Mouse (Mus musculus) C2C12 (cell line): ENCODE results near the gene Crnkl1. TPM values are rescaled to one million over a fixed set of nuclear protein-coding genes. Genes with fewer than 3 reads are reported as not detected.

Experiments used
- H3K27me3 ChIP-seq: one replicate; pipeline ENCODE4 v1.6.1; 2011; ENCODE audit not compliant: control insufficient read depth, insufficient read depth, insufficient read length
- H3K36me3 ChIP-seq: one replicate; pipeline ENCODE4 v1.6.1; 2011; ENCODE audit not compliant: control insufficient read depth, insufficient read depth
- H3K4me3 ChIP-seq: one replicate; pipeline ENCODE4 v1.5.1; 2011; ENCODE audit warnings: mild to moderate bottlenecking, control low read depth; ENCODE audit not compliant: poor library complexity, insufficient read depth, severe bottlenecking
- H3K79me2 ChIP-seq: one replicate; pipeline ENCODE4 v1.6.1; 2011; ENCODE audit not compliant: control insufficient read depth, insufficient read depth
- H3K79me3 ChIP-seq: one replicate; pipeline ENCODE4 v1.6.1; 2011; ENCODE audit warnings: low read depth, control low read depth
- H3ac ChIP-seq: one replicate; pipeline ENCODE3; 2011; ENCODE audit warnings: low read depth; ENCODE audit not compliant: control insufficient read depth, insufficient read length
- CEBPB ChIP-seq: IDR thresholded peaks from one replicate; pipeline ENCODE4 v1.6.1; 2011; ENCODE audit warnings: low read depth, mild to moderate bottlenecking, control low read depth, moderate library complexity
- CTCF ChIP-seq: IDR thresholded peaks from one replicate; pipeline ENCODE4 v1.5.1; 2011; ENCODE audit not compliant: control insufficient read depth, insufficient read depth, insufficient read length
- FOSL1 ChIP-seq: IDR thresholded peaks from one replicate; pipeline ENCODE4 v1.8.0; 2011; ENCODE audit warnings: mild to moderate bottlenecking, low read length; ENCODE audit not compliant: poor library complexity, insufficient read depth, severe bottlenecking
- MAX ChIP-seq: IDR thresholded peaks from one replicate; pipeline ENCODE4 v1.6.1; 2011; ENCODE audit warnings: mild to moderate bottlenecking, control low read depth
- MYOD1 ChIP-seq: IDR thresholded peaks from one replicate; pipeline ENCODE4 v1.6.1; 2011; ENCODE audit warnings: low read depth; ENCODE audit not compliant: control insufficient read depth, insufficient read length
- MYOG ChIP-seq: IDR thresholded peaks from one replicate; pipeline ENCODE4 v1.6.1; 2011; ENCODE audit not compliant: control insufficient read depth, insufficient read length; ENCODE audit errors: extremely low read depth
- USF1 ChIP-seq: IDR thresholded peaks from one replicate; pipeline ENCODE4 v1.6.1; 2011; ENCODE audit warnings: low read depth, mild to moderate bottlenecking, control low read depth, moderate library complexity
- long read RNA-seq, 2 experiments: library from polyadenylated mRNA; unstranded; transcript quantifications; one replicate each; pipeline ENCODE4 v2.0.0; 2019 to 2020
- polyA plus RNA-seq: library from polyadenylated mRNA; unstranded; fragments of >200 nt; fragmentation: generic; extraction: Trizol; gene quantifications from one replicate; pipeline ENCODE4 v1.2.1, GENCODE M21; 2012; ENCODE audit warnings: missing spikeins

The Crnkl1 gene
- 8.8 TPM for polyA plus RNA-seq
- long read RNA-seq, experiment 1, transcript Crnkl1-201 (14 exons, 3,428 nt): major isoform, 37 of 46 reads
- long read RNA-seq, experiment 1, partial matches to known transcripts: 7 of 46 reads
- long read RNA-seq, experiment 1, other reads (novel, unspliced or antisense): 2 of 46 reads
- long read RNA-seq, experiment 2, transcript Crnkl1-201 (14 exons, 3,428 nt): major isoform, 217 of 242 reads
- long read RNA-seq, experiment 2, partial matches to known transcripts: 16 of 242 reads
- long read RNA-seq, experiment 2, other reads (novel, unspliced or antisense): 9 of 242 reads

DNA sequence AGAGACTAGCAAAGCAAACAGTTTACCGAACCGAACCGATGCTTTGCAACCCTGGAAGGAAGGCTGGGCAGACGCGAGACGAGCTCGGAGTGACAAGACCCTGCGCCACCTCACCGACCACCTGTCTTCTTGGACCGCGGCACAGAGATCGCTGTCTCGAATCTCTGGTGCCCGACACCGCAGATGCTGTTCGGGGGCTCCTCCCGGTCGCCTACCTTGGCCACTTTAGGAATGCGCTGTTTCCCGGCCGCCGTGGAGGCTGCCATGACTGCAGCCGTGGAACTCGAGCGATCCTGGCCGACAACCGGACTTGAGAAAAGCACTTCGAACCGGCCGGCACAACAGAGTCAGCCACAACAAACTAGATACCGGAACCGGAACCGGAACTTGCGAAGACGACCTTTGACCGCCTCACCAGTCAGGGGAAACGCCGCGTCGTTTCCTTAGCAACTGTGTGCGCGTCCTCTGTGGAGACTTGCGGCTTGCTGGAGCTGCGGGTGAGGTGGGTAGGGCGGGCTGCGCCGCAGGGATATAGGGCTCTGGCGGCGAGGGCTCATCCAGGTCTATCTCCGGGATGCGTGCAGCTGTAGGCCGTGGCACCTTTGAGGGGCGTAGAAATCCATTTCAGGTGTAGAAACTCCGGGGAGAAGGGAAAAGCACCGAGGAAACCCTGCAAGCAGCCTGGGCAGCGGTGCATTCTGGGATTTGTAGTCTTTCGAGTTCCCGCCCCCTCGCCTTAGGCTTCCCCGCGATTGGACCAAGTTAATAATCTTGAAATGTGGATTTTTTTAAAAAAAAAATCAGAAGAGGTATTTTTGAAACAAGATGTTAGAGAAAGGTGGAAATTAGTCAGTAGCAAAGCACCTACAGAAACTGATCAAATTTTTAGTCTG is at the start of gene Crnkl1, which contains the start of gene Cfap61:
Gene Crnkl1 (minus strand): TSS at position 676 of the 893 bp plus-strand sequence.
Gene Cfap61 (plus strand): TSS at position 446 of the 893 bp plus-strand sequence.
- H3K79me2 ChIP-seq: peaks cover 11% of the 10 kb centered on the region
- peak within 1 kb of the TSS; percentile 84 for H3K4me3 ChIP-seq
- H3ac ChIP-seq: peak within 1 kb of the TSS; percentile 66
- peaks cover 2% of the 10 kb centered on the region for H3K79me3 ChIP-seq
- peaks cover 19% of the 10 kb centered on the region for H3K36me3 ChIP-seq
- TF ChIP-seq MYOG: no peak
- peak; percentile 51 for TF ChIP-seq MAX
- no peaks in the 10 kb centered on the region for H3K27me3 ChIP-seq

DNA sequence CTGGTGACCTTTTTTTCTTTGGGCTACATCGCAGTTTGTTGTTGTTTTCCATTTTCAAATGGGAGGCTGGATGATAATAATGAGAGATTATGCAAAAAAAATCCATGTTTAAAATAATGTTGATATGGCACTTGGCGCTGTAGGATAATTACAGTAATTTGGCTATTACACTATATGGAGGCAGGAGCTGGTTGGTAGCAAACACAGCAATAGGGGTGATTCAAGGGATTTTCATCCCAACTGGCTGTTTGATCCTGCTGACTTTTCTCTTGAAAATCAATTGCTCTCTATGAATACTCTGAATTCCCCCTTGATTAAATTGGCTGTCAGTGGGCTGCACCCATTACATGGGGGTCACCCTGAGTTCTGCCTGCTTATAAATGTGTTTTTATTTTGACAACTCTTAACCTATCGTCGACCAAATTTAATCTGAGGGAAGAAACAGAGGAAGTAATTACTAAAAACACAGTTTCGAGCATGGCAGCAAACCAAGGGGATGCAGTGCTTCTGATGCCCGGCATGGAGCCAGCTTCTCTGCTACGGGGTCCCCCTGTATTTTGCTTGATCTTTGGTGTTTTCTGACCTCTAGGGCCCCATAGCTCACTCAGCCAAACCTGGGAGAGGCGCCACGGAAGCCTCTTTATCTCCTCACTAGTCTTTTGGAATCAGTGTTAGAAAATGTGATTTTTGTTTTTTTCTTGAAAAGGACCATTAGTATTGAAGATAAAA is 47.7 kb upstream of the Crnkl1 start:
- Histone ChIP-seq H3K27me3 (peaks cover 15% of the 10 kb centered on the region), H3K79me3 (no peaks in the 10 kb centered on the region), H3K36me3 (no peaks in the 10 kb centered on the region), H3ac (no peak overlapping the region), H3K79me2 (no peaks in the 10 kb centered on the region), H3K4me3 (no peak overlapping the region)
- no peak for TF ChIP-seq MAX
- no peak for TF ChIP-seq MYOG
- no peak for TF ChIP-seq MYOD1
- TF ChIP-seq USF1: no peak
- no peak for TF ChIP-seq CEBPB
- no peak for TF ChIP-seq CTCF
- TF ChIP-seq FOSL1: no peak

DNA sequence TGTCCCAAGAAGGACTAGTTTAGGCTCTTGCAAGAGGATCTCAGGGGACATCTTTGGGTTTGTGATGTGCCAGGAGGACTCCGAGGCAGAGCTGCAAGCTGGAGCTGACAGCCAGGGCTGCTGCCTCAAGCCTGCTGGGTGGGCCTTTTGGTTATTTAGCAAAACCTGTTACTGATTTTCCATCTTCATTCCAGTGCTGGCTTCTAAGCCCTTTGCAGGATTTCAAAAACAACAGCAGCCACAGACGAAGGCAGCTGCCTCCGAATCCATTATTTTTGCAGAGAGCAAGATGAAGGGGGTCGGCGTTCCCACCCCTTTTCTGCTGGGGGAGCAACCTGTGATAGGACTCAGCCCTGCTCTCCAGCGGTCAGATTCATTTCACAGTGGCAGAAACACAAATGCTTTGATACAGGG is 46.9 kb upstream of the Crnkl1 start:
- peaks cover 15% of the 10 kb centered on the region for H3K27me3 ChIP-seq
- no peaks in the 10 kb centered on the region for H3K79me2 ChIP-seq
- no peaks in the 10 kb centered on the region for H3K79me3 ChIP-seq
- H3ac ChIP-seq: no peak overlapping the region
- TF ChIP-seq MYOD1 (no peak), USF1 (no peak), MYOG (no peak), CTCF (no peak), MAX (no peak), FOSL1 (no peak), CEBPB (no peak)
- H3K36me3 ChIP-seq: no peaks in the 10 kb centered on the region
- H3K4me3 ChIP-seq: no peak overlapping the region

- TF ChIP-seq MYOG (no peak), FOSL1 (no peak), USF1 (no peak), MAX (no peak), CEBPB (no peak), MYOD1 (no peak), CTCF (no peak)
- Histone ChIP-seq H3K4me3 (no peak overlapping the region), H3ac (no peak overlapping the region), H3K36me3 (no peaks in the 10 kb centered on the region), H3K27me3 (peaks cover 15% of the 10 kb centered on the region), H3K79me2 (no peaks in the 10 kb centered on the region), H3K79me3 (no peaks in the 10 kb centered on the region)
Observed at GRCm38 (mm10) chr2:145980881-145981280, 46.1 kb upstream of the Crnkl1 start.

DNA sequence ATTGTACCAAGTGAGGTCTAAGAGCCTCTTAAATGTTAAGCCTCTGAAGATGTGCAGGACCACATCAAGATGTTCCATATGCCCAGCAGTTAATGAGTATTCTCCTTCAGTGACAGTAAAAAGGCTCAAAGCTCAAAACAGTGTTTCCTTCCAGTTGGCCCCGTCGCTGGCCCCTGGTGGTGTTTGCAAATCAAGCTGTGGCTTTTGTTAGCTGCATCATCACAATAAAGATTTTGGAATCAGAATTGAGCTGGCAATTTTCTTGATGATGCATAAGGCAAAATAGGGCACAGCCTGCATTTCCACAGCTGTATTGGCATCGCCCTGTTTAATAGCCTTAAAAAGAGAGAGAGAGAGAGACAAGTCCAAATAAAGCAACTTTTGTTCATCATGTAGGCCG is 44.8 kb upstream of the Crnkl1 start:
- Histone ChIP-seq H3K79me3 (no peaks in the 10 kb centered on the region), H3K79me2 (no peaks in the 10 kb centered on the region), H3ac (no peak overlapping the region), H3K27me3 (peaks cover 15% of the 10 kb centered on the region), H3K4me3 (no peak overlapping the region), H3K36me3 (no peaks in the 10 kb centered on the region)
- TF ChIP-seq MYOG (no peak), USF1 (no peak), MAX (no peak), CTCF (no peak), MYOD1 (no peak), FOSL1 (no peak), CEBPB (no peak)
